Mouse (Mus musculus): ENCODE measurements around the gene Acsf3. TPM values are rescaled to one million over a fixed set of nuclear protein-coding genes. Genes with fewer than 3 reads are reported as not detected.

Acsf3 gene
- polyA plus RNA-seq, 1 experiment from 2014 or later, result 16.8 TPM

DNA sequence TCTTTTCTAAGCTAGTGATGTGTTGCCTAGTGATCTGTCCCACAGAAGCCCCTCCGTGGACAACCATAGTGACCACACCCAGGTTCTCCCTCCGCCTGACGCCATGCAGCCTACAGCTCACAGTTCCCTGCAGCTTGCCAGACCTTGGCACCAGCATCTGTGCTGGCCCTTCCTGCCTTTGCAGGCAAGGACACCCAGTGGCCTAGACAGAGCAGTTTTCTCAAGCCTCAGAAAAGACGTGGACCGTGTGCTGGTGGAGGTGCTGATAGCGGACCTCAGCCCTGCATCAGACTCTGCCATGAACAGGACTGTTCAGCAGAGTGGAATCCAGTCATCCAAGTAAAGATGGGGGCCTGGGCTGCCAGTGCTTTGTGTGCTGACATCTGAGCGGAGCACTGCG is 35.1 kb downstream of the Acsf3 start:
- Histone ChIP-seq H3K9me3 (ENCODE audit: control insufficient read depth, low read length) (no peaks in the 10 kb centered on the region), H3K27ac (replicated peaks; ENCODE audit: low read depth, low read length) (no peak overlapping the region), H3K36me3 (ENCODE audit: control insufficient read depth, insufficient read depth, low read length) (peaks cover 6% of the 10 kb centered on the region; the same call in 1 of the 2 replicates), H3K27me3 (ENCODE audit: control insufficient read depth, insufficient read depth, low read length) (no peaks in the 10 kb centered on the region), H3K4me1 (ENCODE audit: control insufficient read depth, insufficient read depth, low read length) (peaks cover 50% of the 10 kb centered on the region), H3K4me3 (replicated peaks; ENCODE audit: low read depth, low read length) (no peak overlapping the region), H3K9ac (replicated peaks; ENCODE audit: low read length) (no peak overlapping the region), H3K4me2 (ENCODE audit: low read length) (no peak overlapping the region)
- ATAC-seq (ENCODE audit: low FRiP score, low TSS enrichment) (no peak), DNase-seq (no peak)
- WGBS, result 76% methylated on average over 8 of the region's 8 CpGs

DNA sequence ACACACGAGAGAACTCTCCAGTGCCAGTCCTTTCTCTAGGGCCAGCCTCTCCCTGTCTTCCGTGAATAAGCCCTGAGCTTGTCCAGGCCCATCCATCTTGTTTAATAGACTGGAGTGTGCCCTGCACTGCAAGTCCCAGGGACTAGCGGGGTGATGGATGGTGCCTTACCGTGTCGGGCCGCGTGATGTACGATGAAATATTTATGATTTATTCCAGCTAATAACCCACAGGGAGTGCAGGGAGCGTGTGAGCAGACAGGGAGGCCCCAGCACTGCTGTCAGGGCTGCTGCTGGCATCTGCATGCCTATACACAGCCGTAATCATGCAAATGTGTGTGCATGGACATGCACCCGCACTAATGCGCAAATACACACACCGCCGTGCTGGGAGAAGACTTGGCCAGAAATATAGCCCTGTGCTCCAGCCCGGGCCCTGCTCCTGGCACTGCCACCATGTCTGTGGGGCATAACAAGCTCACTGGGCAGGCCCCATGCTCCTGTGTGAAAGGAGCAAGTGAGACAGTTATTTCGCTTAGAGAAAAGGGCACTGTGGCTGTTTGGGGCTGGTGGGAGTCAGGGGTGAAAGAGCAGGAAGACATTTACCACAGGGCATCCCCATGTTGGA is 36.7 kb downstream of the Acsf3 start:
- ATAC-seq (ENCODE audit: low FRiP score, low TSS enrichment) (no peak), DNase-seq (peak; percentile 52)
- Histone ChIP-seq H3K27ac (replicated peaks; ENCODE audit: low read depth, low read length) (peak overlapping the region; percentile 82), H3K9me3 (ENCODE audit: control insufficient read depth, low read length) (no peaks in the 10 kb centered on the region), H3K27me3 (ENCODE audit: control insufficient read depth, insufficient read depth, low read length) (no peaks in the 10 kb centered on the region), H3K4me2 (ENCODE audit: low read length) (no peak overlapping the region), H3K4me3 (replicated peaks; ENCODE audit: low read depth, low read length) (no peak overlapping the region), H3K9ac (replicated peaks; ENCODE audit: low read length) (peak overlapping the region; percentile 4; the same call in 1 of the 2 replicates), H3K36me3 (ENCODE audit: control insufficient read depth, insufficient read depth, low read length) (peaks cover 6% of the 10 kb centered on the region; the same call in 1 of the 2 replicates), H3K4me1 (ENCODE audit: control insufficient read depth, insufficient read depth, low read length) (peaks cover 34% of the 10 kb centered on the region)
- WGBS, result 59% methylated on average over 16 of the region's 16 CpGs

- no peak overlapping the region for H3K4me2 ChIP-seq (ENCODE audit: low read length)
- peaks cover 11% of the 10 kb centered on the region; the same call in 1 of the 2 replicates for H3K36me3 ChIP-seq (ENCODE audit: control insufficient read depth, insufficient read depth, low read length)
- H3K27me3 ChIP-seq (ENCODE audit: control insufficient read depth, insufficient read depth, low read length), result no peaks in the 10 kb centered on the region
- 75% methylated on average over 14 of the region's 14 CpGs for WGBS
- H3K4me3 ChIP-seq (replicated peaks; ENCODE audit: low read depth, low read length), result no peak overlapping the region
- peak overlapping the region; percentile 82 for H3K27ac ChIP-seq (replicated peaks; ENCODE audit: low read depth, low read length)
- ATAC-seq (ENCODE audit: low FRiP score, low TSS enrichment) (no peak), DNase-seq (no peak)
- no peak overlapping the region for H3K9ac ChIP-seq (replicated peaks; ENCODE audit: low read length)
- H3K4me1 ChIP-seq (ENCODE audit: control insufficient read depth, insufficient read depth, low read length), result peaks cover 35% of the 10 kb centered on the region
- H3K9me3 ChIP-seq (ENCODE audit: control insufficient read depth, low read length), result no peaks in the 10 kb centered on the region
Measured at GRCm38 (mm10) chr8:122812610-122813250, 37.4 kb downstream of the Acsf3 start.

DNA sequence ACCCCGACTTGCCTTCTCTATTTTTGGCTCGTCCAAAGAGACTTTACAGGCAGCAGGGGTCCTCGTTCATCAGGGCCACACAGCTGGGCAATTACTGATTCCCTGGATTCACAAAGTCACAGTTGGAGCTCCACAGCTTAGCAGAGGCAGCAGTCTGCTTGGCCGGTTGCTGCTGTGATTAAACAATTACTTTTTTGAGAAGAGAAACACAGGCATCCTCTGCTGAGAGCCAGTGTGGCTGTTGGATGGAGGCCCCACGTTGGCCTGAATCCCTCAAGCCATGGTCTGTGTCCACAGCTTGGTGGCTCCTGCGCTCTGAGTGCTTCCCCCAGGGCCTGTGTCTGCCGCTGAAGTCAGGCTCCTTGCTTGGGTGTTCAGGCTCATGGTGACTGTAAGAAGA is 39.3 kb downstream of the Acsf3 start:
- DNase-seq, result no peak
- H3K4me2 ChIP-seq (ENCODE audit: low read length), result no peak overlapping the region
- peaks cover 14% of the 10 kb centered on the region; the same call in 1 of the 2 replicates for H3K36me3 ChIP-seq (ENCODE audit: control insufficient read depth, insufficient read depth, low read length)
- H3K4me1 ChIP-seq (ENCODE audit: control insufficient read depth, insufficient read depth, low read length), result peaks cover 36% of the 10 kb centered on the region
- 0 out of 2 replicates have a peak overlapping the region, but pooled peaks have one; percentile 6 for H3K27ac ChIP-seq (replicated peaks; ENCODE audit: low read depth, low read length)
- WGBS, result 9% methylated on average over 7 of the region's 7 CpGs
- H3K9ac ChIP-seq (replicated peaks; ENCODE audit: low read length), result no peak overlapping the region; the same call in 1 of the 2 replicates
- ATAC-seq (ENCODE audit: low FRiP score, low TSS enrichment), result no peak
- H3K4me3 ChIP-seq (replicated peaks; ENCODE audit: low read depth, low read length), result no peak overlapping the region
- H3K9me3 ChIP-seq (ENCODE audit: control insufficient read depth, low read length), result no peaks in the 10 kb centered on the region
- H3K27me3 ChIP-seq (ENCODE audit: control insufficient read depth, insufficient read depth, low read length), result no peaks in the 10 kb centered on the region

DNA sequence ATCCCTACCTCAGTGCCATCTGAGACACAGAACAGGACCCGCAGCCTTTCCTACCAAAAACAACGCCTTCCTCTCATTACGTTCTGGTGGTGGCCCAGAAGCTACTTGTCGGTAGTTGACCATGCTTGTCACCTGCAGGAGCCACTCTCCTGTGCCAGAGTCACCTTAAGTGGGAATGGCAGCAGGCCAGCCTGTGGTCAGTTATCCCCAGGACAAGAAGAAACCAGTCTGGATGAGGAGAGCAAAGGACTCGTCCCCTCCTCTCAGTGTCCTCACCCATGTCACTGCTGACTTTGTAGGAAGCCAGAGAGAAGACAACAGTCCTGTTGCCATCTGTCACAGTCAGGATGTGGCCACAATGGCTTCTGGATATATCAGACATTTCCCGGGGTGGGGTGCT is 41.7 kb downstream of the Acsf3 start:
- H3K9ac ChIP-seq (replicated peaks; ENCODE audit: low read length), result no peak overlapping the region
- H3K9me3 ChIP-seq (ENCODE audit: control insufficient read depth, low read length), result no peaks in the 10 kb centered on the region
- H3K27ac ChIP-seq (replicated peaks; ENCODE audit: low read depth, low read length), result no peak overlapping the region
- H3K4me1 ChIP-seq (ENCODE audit: control insufficient read depth, insufficient read depth, low read length), result peaks cover 27% of the 10 kb centered on the region
- ATAC-seq (ENCODE audit: low FRiP score, low TSS enrichment) (no peak), DNase-seq (no peak)
- H3K36me3 ChIP-seq (ENCODE audit: control insufficient read depth, insufficient read depth, low read length), result peaks cover 14% of the 10 kb centered on the region; the same call in 1 of the 2 replicates
- no peak overlapping the region for H3K4me2 ChIP-seq (ENCODE audit: low read length)
- 85% methylated on average over 6 of the region's 6 CpGs for WGBS
- H3K4me3 ChIP-seq (replicated peaks; ENCODE audit: low read depth, low read length), result no peak overlapping the region
- H3K27me3 ChIP-seq (ENCODE audit: control insufficient read depth, insufficient read depth, low read length), result no peaks in the 10 kb centered on the region

- H3K4me2 ChIP-seq (ENCODE audit: low read length), result no peak overlapping the region
- no peak overlapping the region for H3K9ac ChIP-seq (replicated peaks; ENCODE audit: low read length)
- H3K27ac ChIP-seq (replicated peaks; ENCODE audit: low read depth, low read length), result peak overlapping the region; percentile 52
- no peak for ATAC-seq (ENCODE audit: low FRiP score, low TSS enrichment)
- DNase-seq, result no peak
- 30% methylated on average over 13 of the region's 13 CpGs for WGBS
- no peaks in the 10 kb centered on the region for H3K27me3 ChIP-seq (ENCODE audit: control insufficient read depth, insufficient read depth, low read length)
- H3K4me3 ChIP-seq (replicated peaks; ENCODE audit: low read depth, low read length), result no peak overlapping the region
- peaks cover 14% of the 10 kb centered on the region; the same call in 1 of the 2 replicates for H3K36me3 ChIP-seq (ENCODE audit: control insufficient read depth, insufficient read depth, low read length)
- H3K4me1 ChIP-seq (ENCODE audit: control insufficient read depth, insufficient read depth, low read length), result peaks cover 19% of the 10 kb centered on the region
- no peaks in the 10 kb centered on the region for H3K9me3 ChIP-seq (ENCODE audit: control insufficient read depth, low read length)
Measured at GRCm38 (mm10) chr8:122817724-122818496, 42.6 kb downstream of the Acsf3 start.

GRCm38 (mm10) chr8:122819776-122820175 is 44.5 kb downstream of the Acsf3 start:
- Histone ChIP-seq H3K4me2 (ENCODE audit: low read length) (no peak overlapping the region), H3K9me3 (ENCODE audit: control insufficient read depth, low read length) (no peaks in the 10 kb centered on the region), H3K27ac (replicated peaks; ENCODE audit: low read depth, low read length) (no peak overlapping the region), H3K9ac (replicated peaks; ENCODE audit: low read length) (no peak overlapping the region), H3K27me3 (ENCODE audit: control insufficient read depth, insufficient read depth, low read length) (no peaks in the 10 kb centered on the region), H3K36me3 (ENCODE audit: control insufficient read depth, insufficient read depth, low read length) (peaks cover 8% of the 10 kb centered on the region; the same call in 1 of the 2 replicates), H3K4me1 (ENCODE audit: control insufficient read depth, insufficient read depth, low read length) (peaks cover 14% of the 10 kb centered on the region), H3K4me3 (replicated peaks; ENCODE audit: low read depth, low read length) (no peak overlapping the region)
- ATAC-seq (ENCODE audit: low FRiP score, low TSS enrichment) (no peak), DNase-seq (no peak)
- WGBS, result 87% methylated on average over 11 of the region's 11 CpGs

DNA sequence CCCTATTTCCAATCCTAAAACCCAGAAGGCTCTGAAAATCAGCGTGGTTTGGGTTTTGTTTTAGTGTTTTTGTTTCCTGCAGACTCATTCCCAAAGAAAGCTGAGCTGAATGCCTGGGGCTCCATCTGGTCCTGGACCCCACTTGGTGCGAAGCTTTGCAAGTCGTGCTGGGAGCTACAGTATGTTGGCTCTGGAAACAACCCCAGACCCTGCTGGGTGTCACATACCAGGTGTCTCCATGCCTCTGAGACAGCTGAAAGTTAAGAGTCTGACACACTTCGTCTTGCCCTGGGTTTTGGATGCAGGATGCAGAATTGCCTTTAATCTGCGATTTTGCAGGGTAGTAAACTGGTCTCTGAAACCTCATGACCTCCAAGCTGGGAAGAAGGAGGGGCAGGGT is 49.3 kb downstream of the Acsf3 start:
- Histone ChIP-seq H3K27me3 (ENCODE audit: control insufficient read depth, insufficient read depth, low read length) (no peaks in the 10 kb centered on the region), H3K4me1 (ENCODE audit: control insufficient read depth, insufficient read depth, low read length) (0 out of 2 replicates have a peak, but pooled peaks cover 8% of the 10 kb centered on the region), H3K27ac (replicated peaks; ENCODE audit: low read depth, low read length) (0 out of 2 replicates have a peak overlapping the region, but pooled peaks have one; percentile 13), H3K36me3 (ENCODE audit: control insufficient read depth, insufficient read depth, low read length) (no peaks in the 10 kb centered on the region), H3K4me2 (ENCODE audit: low read length) (no peak overlapping the region), H3K9me3 (ENCODE audit: control insufficient read depth, low read length) (no peaks in the 10 kb centered on the region), H3K4me3 (replicated peaks; ENCODE audit: low read depth, low read length) (no peak overlapping the region), H3K9ac (replicated peaks; ENCODE audit: low read length) (no peak overlapping the region)
- DNase-seq, result no peak
- no peak for ATAC-seq (ENCODE audit: low FRiP score, low TSS enrichment)
- 42% methylated on average over 5 of the region's 5 CpGs for WGBS

Data from midbrain, embryonic 14.5 days (tissue).